Mouse (Mus musculus) midbrain, embryonic 11.5 days (tissue): ENCODE data around the gene Ccdc32. TPM values are rescaled to one million over a fixed set of nuclear protein-coding genes. Genes with fewer than 3 reads are reported as not detected.
A peak's percentile ranks its signal among the peaks of the same experiment; 100 is the strongest.

Source experiments
- ATAC-seq: fragments of 200-750 bp; cut with Nextera tagmentation; 2 replicates; pipeline ENCODE4 v1.8.0; 2017; ENCODE audit warnings: moderate TSS enrichment, moderate library complexity; ENCODE audit not compliant: low FRiP score
- DNase-seq: peaks from one replicate; pipeline ENCODE4 v3.0.0; 2015; ENCODE audit warnings: low spot score; ENCODE audit errors: missing footprints
- H3K27ac ChIP-seq: fragments of 300-500 bp; sonication (generic); 2 replicates; pipeline ENCODE4 v1.5.1; 2014; ENCODE audit warnings: low read depth, low read length
- H3K27me3 ChIP-seq: fragments of 300-500 bp; sonication (generic); 2 replicates; pipeline ENCODE4 v1.6.1; 2014; ENCODE audit warnings: mild to moderate bottlenecking, low read length, moderate library complexity, mixed read lengths; ENCODE audit not compliant: control insufficient read depth, insufficient read depth
- H3K36me3 ChIP-seq: fragments of 300-500 bp; sonication (generic); 2 replicates; pipeline ENCODE4 v1.6.1; 2014; ENCODE audit warnings: mild to moderate bottlenecking, low read length, moderate library complexity, mixed read lengths; ENCODE audit not compliant: control insufficient read depth, insufficient read depth
- H3K4me1 ChIP-seq: fragments of 300-500 bp; sonication (generic); 2 replicates; pipeline ENCODE4 v1.6.1; 2014; ENCODE audit warnings: low read length; ENCODE audit not compliant: control insufficient read depth, insufficient read depth
- H3K4me2 ChIP-seq: fragments of 300-500 bp; sonication (generic); 2 replicates; pipeline ENCODE4 v1.6.1; 2014; ENCODE audit warnings: mild to moderate bottlenecking, moderate library complexity
- H3K4me3 ChIP-seq: fragments of 300-500 bp; sonication (generic); 2 replicates; pipeline ENCODE4 v1.5.1; 2014; ENCODE audit warnings: low read depth, low read length
- H3K9ac ChIP-seq: fragments of 300-500 bp; sonication (generic); 2 replicates; pipeline ENCODE4 v1.6.1; 2014; ENCODE audit warnings: low read length
- H3K9me3 ChIP-seq: fragments of 300-500 bp; sonication (generic); 2 replicates; pipeline ENCODE4 v1.6.1; 2016; ENCODE audit warnings: low read length; ENCODE audit not compliant: control insufficient read depth
- WGBS: fragments of 180-500 bp; shearing (Covaris S2); extraction: QIAGEN DNeasy Blood & Tissue Kit; methylation state at CpG from one replicate; pipeline ENCODE4 v1.1.7; 2014; 5-methylcytosine and 5-hydroxymethylcytosine counted together
- polyA plus RNA-seq: library from polyadenylated mRNA; unstranded; fragments of >200 nt; fragmentation: Nextera tagmentation; extraction: Ambion mirVana; gene quantifications from 2 replicates; pipeline ENCODE4 v1.2.1, GENCODE M21; 2014

The Ccdc32 gene
- polyA plus RNA-seq: 25.0 and 25.6 TPM in 2 replicates

DNA sequence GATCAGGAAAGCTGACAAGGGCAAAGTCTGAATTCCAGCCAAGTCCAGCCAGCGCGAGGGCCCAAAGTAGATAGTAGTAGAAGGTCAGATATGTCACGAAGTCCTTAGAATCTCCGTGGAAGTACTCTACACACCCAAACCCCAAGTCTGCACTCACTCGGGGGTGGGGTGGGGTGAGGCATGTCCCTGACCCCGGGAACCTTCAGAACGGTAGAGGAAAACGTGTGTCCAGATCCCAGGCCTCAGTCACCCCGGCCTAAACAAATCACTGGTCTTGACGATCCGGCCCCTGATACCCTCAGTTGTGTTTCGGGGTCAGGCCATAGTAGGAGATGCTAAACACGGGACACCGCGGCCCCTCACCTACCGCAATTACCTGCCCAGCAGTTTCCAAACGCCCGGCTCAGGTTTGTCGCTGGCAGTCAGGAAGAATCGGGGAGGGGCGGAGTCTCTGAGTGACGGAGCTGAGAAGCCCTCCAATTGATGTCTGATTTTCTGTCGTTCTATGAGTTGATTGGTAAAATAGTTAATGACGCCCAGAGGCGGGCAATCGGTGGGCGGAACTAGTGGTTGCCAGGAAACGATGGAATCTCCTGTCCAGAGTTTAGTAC, at the start of gene Ccdc32:
TSS of gene Ccdc32 (minus strand) at position 453 of the 611 bp plus-strand sequence.
- Histone ChIP-seq H3K27ac (no peak within 1 kb of the TSS), H3K4me2 (peak within 1 kb of the TSS; percentile 86), H3K27me3 (no peaks in the 10 kb centered on the region), H3K4me1 (peaks cover 5% of the 10 kb centered on the region; the same call in 1 of the 2 replicates), H3K36me3 (no peaks in the 10 kb centered on the region), H3K9ac (peak within 1 kb of the TSS; percentile 72), H3K4me3 (peak within 1 kb of the TSS; percentile 74), H3K9me3 (no peaks in the 10 kb centered on the region)
- DNase-seq (peak; percentile 99), ATAC-seq (peak; percentile 94)
- 1% methylated on average over 28 of the region's 28 CpGs for WGBS

DNA sequence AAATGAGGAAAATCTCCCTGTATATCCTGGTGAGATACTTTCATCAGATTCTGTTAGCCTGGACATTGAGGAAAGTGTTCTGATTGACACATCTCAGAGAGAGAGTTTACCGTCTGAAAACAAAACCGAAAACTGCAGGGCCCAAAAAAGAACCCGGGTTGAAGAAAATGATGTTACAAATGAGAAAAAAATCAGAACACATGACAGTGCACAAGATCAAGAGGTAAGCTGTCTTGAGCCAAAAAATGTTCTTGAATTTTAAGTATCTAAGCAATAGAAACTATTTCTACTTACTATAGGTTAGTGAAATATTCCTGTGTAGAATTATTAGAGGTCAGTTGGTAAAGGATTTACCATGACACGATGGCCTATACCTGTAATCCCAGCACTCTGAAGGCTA, 43.2 kb upstream of the Ccdc32 start:
- DNase-seq (no peak), ATAC-seq (no peak)
- no peak overlapping the region for H3K4me3 ChIP-seq
- no peak overlapping the region for H3K27ac ChIP-seq
- 95% methylated on average over 4 of the region's 4 CpGs for WGBS
- 0 out of 2 replicates have a peak, but pooled peaks cover 2% of the 10 kb centered on the region for H3K36me3 ChIP-seq
- H3K4me2 ChIP-seq: no peak overlapping the region
- no peaks in the 10 kb centered on the region for H3K9me3 ChIP-seq
- H3K4me1 ChIP-seq: no peaks in the 10 kb centered on the region
- no peak overlapping the region for H3K9ac ChIP-seq
- no peaks in the 10 kb centered on the region for H3K27me3 ChIP-seq

DNA sequence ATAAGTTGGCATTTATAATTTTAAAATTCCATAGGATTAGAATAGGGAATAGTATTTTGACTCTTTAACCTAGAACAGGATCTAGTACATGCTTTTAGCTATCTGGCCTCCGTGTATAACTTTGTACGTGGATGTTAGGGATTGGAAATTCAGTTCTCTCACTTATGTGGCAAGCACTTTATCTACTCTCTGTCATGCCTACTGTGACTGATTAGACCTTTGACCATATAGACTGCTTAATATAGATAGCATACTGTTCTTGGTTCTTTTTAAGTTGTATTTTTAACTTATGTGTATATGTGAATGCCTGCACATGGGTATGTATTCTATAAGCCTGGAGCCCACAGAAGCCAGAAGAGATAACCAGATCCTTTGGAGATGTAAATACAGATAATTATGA, 30.9 kb upstream of the Ccdc32 start:
- ATAC-seq (no peak), DNase-seq (no peak)
- Histone ChIP-seq H3K27me3 (no peaks in the 10 kb centered on the region), H3K4me1 (no peaks in the 10 kb centered on the region), H3K4me2 (no peak overlapping the region), H3K4me3 (no peak overlapping the region), H3K9ac (no peak overlapping the region), H3K27ac (no peak overlapping the region), H3K9me3 (no peaks in the 10 kb centered on the region), H3K36me3 (0 out of 2 replicates have a peak, but pooled peaks cover 8% of the 10 kb centered on the region)
- WGBS: 89% methylated on average over 2 of the region's 2 CpGs

- no peaks in the 10 kb centered on the region for H3K9me3 ChIP-seq
- H3K27me3 ChIP-seq: no peaks in the 10 kb centered on the region
- DNase-seq (no peak), ATAC-seq (no peak)
- H3K27ac ChIP-seq: no peak overlapping the region
- H3K36me3 ChIP-seq: no peaks in the 10 kb centered on the region
- WGBS: 94% methylated on average over 4 of the region's 4 CpGs
- H3K4me3 ChIP-seq: no peak overlapping the region
- H3K9ac ChIP-seq: no peak overlapping the region
- H3K4me2 ChIP-seq: no peak overlapping the region
- peaks cover 7% of the 10 kb centered on the region for H3K4me1 ChIP-seq
Measured at GRCm38 (mm10) chr2:119050132-119050650, 21.0 kb upstream of the Ccdc32 start.

DNA sequence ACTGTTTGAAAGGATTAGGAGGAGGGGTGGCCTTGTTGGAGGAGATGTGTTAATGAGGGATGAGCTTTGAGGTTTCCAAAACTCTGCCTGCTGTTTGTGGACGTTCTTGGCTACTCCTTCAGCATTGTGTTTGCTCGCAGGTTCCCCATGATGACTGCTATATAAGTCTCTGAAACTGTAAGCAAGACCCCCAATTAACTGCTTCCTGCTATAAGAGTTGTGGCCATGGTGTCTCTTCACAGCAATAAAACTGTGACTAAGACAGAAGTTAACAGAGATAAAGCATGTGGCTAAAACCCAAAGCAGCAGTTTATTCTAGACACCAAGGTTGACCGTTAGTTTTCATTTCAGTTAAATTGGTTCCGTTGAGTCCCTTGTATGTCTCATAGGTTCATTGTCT, 18.7 kb upstream of the Ccdc32 start:
- WGBS: 24% methylated on average over 4 of the region's 4 CpGs
- Histone ChIP-seq H3K9me3 (no peaks in the 10 kb centered on the region), H3K4me3 (peak overlapping the region; percentile 77), H3K27ac (no peak overlapping the region), H3K4me2 (peak overlapping the region; percentile 59), H3K36me3 (no peaks in the 10 kb centered on the region), H3K9ac (peak overlapping the region; percentile 78), H3K27me3 (no peaks in the 10 kb centered on the region), H3K4me1 (peaks cover 7% of the 10 kb centered on the region)
- no peak for DNase-seq
- no peak for ATAC-seq

GRCm38 (mm10) chr2:119046649-119047611, 17.7 kb upstream of the Ccdc32 start, which contains the start of gene Knl1:
Gene Knl1, plus strand, starts transcription at chr2:119047119.
- Histone ChIP-seq H3K27ac (peak within 1 kb of the TSS; percentile 82), H3K36me3 (no peaks in the 10 kb centered on the region), H3K9ac (peak within 1 kb of the TSS; percentile 78), H3K27me3 (no peaks in the 10 kb centered on the region), H3K4me2 (peak within 1 kb of the TSS; percentile 59), H3K4me1 (peaks cover 7% of the 10 kb centered on the region), H3K9me3 (no peaks in the 10 kb centered on the region), H3K4me3 (peak within 1 kb of the TSS; percentile 77)
- DNase-seq: peak; percentile 100
- peak; percentile 97 for ATAC-seq
- under 1% methylated on average over 77 of the region's 77 CpGs for WGBS

DNA sequence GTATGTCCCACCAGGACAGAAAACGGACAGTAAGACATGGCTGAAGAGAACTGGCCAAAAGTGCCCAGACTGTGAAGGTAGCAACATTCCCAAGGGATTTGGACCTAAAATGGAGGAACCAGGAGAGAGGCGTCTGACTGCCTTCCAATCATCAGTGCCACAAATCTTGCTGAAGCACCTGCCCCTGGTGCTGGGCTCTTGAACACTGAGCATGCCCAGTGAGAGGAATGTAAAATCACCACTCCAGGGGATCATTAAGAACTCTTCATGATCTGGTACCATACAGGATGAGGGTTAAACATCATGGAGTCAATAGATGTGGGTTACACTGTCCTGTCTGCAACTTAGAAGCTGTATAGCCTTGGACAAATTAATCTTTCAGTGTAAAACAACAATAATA, 16.0 kb upstream of the Ccdc32 start:
- Histone ChIP-seq H3K27ac (no peak overlapping the region), H3K36me3 (no peaks in the 10 kb centered on the region), H3K27me3 (no peaks in the 10 kb centered on the region), H3K9ac (no peak overlapping the region), H3K4me3 (no peak overlapping the region), H3K4me2 (no peak overlapping the region), H3K4me1 (peaks cover 7% of the 10 kb centered on the region), H3K9me3 (no peaks in the 10 kb centered on the region)
- ATAC-seq: no peak
- no peak for DNase-seq
- WGBS: 79% methylated on average over 2 of the region's 2 CpGs

DNA sequence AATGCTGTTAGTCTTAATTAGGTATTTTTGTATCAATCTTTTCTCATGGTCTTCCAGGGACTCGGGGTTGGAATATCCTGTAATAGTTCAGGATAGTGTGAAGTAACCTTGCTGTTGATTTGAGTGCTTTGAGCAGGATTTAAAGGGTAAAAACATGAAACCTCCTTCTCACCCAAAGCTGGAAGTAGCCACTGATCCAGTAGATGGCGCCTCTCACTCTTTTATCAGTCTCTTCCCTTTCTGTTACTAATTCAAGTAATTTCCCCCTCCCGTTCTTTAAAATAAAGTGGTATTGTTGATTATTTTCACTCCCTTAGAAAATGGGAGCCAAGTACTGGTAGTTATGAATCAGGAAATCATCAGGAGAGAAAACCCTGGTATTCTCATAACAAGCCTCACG, 11.7 kb upstream of the Ccdc32 start:
- Histone ChIP-seq H3K9ac (no peak overlapping the region), H3K4me1 (peaks cover under 1% of the 10 kb centered on the region; the same call in 1 of the 2 replicates), H3K9me3 (no peaks in the 10 kb centered on the region), H3K27ac (no peak overlapping the region), H3K4me3 (no peak overlapping the region), H3K36me3 (peaks cover 4% of the 10 kb centered on the region), H3K27me3 (no peaks in the 10 kb centered on the region), H3K4me2 (no peak overlapping the region)
- WGBS: 53% methylated on average over 4 of the region's 4 CpGs
- no peak for DNase-seq
- ATAC-seq: no peak

GRCm38 (mm10) chr2:119035397-119035745, 6.2 kb upstream of the Ccdc32 start:
- H3K9me3 ChIP-seq: no peaks in the 10 kb centered on the region
- DNase-seq (no peak), ATAC-seq (no peak)
- peak overlapping the region; percentile 83 for H3K9ac ChIP-seq
- WGBS: 10% methylated on average over 7 of the region's 7 CpGs
- peak overlapping the region; percentile 70 for H3K4me3 ChIP-seq
- H3K36me3 ChIP-seq: peaks cover 4% of the 10 kb centered on the region
- H3K27me3 ChIP-seq: no peaks in the 10 kb centered on the region
- peak overlapping the region; percentile 55 for H3K4me2 ChIP-seq
- peak overlapping the region; percentile 86 for H3K27ac ChIP-seq
- H3K4me1 ChIP-seq: peaks cover 8% of the 10 kb centered on the region; the same call in 1 of the 2 replicates
